Mouse (Mus musculus): ENCODE measurements around the gene Stk40.

Gene Stk40

GRCm38 (mm10) chr4:126097711-126098253 is 6.0 kb upstream of the Stk40 start:
- in situ Hi-C loops (cut with MboI) = no loop called here

DNA sequence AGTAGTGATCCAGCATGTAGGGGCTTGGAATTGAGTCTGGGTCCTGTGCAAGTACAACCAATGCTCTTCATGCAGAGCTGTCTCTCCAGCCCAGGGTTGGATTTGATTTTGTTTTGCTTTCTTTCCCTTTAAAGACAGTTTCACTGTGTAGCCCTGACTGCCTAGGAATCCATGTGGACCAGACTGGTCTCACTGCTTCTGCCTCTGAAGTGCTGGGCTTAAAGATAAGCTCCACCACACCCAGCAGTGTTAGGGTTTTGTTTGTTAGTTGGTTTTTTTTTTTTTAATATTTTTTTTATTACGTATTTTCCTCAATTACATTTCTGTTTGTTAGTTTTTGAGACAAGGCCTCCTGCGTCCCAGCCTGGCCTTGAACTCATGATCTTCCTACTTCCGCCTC is 4.4 kb upstream of the Stk40 start:
- in situ Hi-C loops (cut with MboI) = no loop called here

DNA sequence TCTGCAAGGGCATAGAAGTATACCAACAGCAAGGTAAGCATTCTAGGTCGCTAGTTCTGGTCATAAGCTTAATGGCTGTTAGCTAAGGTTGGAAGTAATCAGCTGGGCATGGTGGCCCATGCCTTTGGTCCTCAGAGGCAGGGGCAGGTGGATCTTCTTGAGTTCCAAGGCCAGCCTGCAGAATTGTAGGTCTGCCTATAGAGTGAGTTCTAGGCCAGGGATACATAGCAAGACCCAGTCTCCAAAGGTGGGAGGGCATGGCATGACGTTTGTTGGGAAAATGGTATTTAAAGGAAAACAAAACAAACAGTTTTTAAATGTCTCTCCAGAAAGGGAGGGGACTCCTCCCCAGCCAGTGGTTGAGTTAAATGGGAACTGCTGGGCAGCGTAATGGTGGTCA is 3.0 kb upstream of the Stk40 start:
- in situ Hi-C loops (cut with MboI) = no loop called here

DNA sequence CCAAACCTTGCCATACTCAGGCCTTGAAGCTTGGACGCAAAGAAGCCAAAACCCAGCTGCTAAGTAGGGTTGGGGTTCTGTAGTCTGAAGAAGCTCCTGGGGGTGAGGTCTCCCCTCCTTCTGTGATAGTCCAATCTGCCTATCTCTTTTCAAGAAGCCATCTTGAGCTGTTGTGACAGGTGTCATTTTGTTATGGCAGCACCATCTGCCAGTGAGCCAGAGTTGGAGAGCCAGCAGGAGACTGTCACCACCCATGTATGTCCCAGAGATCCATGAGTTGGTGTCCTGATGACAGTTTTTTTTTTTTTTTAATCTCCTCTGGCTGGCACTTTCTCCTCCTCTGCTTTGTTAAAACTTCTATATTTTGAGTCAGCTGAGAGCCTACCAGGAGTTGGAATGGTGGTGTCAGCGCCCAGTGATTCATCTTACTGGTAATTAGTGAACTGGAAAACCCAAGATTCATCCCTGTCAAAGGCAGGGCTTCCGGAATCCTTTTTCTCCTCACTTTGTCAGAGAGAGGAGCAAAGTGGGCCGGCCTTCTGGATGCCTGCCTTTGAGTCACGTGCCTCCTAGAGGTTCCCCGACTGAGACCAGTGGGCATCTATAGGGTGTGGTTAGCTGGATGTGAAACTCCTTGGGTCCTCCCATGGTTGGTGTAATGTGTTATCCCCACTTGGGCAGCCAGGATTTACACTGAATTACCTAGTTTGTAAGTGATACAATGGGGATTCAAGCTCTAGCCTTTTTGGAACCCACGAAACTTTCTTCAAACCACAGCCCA is 1.5 kb upstream of the Stk40 start:
- in situ Hi-C loops (cut with MboI) = no loop called here

DNA sequence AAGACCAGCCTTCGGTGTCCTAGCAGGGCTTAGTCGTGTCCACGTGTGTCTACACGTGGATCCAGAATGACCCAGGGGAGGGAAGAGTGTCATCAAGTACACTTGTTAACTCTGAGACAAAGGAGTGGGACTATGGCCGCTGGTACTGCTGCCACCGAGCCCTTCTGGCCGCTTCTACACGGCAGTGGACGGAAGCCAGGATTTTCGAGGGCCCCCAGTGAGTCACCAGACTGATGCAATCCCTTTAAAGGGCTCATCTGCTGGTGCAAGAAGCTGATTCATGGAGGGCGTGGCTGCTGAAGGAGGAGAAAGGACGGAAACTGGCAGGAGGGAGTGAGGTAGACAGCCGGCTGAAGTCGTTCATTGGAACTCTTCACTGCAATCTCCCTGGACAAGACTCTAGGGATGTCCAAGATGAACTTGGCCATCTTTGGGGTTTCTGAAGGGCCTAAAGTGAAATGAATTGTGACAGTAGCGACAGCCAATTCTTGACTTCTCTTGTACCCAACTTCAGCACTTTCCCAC is 638 bp upstream of the Stk40 start:
- in situ Hi-C loops (cut with MboI) = no loop called here

DNA sequence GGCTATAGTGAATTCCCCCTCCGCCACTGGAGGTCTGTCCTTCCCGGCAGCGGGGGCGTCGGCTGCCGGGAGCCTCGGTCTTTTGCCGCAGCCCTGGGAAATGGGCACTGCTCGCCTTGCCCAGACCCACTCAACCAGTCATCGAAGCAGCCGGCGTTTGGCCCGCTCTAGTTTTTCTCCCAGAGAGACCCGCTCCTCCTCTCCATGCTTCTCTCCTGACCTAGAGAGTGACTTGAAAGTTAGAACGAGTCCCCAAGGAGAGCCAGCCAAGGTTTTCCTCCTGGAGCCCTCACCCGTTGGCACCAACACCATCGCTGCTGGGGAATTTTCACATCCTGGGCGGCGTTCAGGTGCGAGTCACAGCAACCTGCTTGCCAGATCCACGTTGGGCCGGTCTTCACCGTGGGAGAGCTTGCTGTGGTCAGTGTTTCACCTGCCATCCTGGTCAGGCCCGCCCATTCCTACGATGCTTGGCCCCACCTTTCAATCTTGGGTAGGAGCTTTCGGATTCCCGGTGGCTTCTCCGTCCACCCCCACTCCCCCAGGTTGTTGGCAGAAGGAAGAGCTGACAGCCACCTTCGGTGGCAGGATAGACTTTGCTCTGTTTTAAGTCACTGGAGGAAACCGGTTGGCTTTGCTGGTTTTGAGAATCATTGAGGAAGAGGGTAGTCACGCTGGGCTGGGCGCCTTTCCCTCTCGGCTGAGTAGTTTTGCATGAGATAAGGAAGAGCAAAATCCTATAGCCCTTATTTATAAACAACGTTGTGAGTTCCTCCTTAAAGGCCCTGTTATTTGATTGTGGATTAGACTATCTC is 711 bp downstream of the Stk40 start:
- in situ Hi-C loops (cut with MboI) = no loop called here

DNA sequence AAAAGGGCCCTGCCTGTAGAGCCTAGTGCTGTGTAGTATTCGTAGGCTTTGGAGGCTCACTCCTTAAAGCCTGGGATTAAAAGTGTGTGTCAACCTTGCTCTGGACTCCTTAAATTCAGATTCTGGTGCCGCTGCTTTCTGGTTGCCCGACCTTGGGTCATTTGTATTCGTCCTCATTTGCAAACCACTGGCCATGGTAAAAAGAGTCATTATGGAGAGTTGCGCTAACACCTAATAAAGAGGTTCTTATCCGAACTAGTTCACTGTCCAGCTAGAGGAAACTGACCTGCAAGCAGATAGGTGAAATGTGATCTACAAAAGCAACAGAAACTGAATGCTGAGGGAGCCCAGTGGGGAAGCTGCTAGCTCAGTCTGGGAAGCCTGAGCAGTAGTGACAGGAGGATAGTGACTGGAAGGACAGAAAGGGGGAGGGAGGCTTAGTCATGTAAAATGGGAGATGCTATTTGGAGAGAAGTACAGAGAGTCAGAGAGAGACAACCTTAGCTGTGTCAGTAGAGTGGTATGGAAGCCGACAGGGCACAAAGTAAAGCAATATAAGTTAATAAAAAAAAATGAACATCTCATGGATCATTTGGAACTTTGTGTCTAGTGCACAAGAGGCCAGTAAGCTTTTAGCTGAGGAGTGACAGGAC is 1.5 kb downstream of the Stk40 start:
- in situ Hi-C loops (cut with MboI) = no loop called here

- in situ Hi-C loops (cut with MboI) = no loop called here
Measured at GRCm38 (mm10) chr4:126108061-126108740, 4.4 kb downstream of the Stk40 start.

DNA sequence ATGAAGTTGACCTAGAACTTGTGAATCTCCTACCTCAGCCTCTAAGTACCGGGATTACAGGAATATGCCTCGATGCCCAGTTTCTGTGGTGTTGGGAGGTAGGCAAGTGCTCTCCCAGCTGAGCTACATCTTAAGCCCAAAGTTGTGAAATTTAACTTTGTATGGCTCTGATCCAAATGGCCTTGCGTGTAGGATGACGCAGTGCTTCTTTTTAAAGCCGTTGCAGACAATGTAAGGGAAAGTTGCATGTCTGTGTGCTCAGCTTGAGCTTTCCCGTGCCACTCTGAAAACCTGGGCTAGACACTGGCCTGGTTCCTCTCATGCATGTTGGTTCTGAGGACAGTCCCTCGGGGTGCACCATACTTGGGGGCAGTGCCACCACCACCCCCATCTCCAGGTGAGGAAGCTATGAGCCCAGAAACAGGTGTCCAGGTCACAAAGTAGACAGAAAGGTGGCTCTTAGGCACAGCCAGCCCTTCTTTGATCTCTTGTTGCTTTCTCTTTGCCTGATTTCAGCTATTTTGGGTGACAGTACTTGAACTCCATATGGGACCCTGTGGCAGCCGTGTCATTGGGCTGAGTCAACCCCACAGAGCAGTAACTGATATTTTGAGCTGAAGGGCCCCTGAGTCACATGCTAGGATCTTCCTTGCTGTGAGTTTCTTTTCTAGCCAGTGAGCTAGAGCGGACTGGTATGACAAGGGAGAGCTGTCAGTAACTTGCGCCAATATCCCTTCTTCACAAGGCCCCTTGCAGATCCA is 6.0 kb downstream of the Stk40 start:
- in situ Hi-C loops (cut with MboI) = no loop called here

- in situ Hi-C loops (cut with MboI) = no loop called here
Measured at GRCm38 (mm10) chr4:126110374-126111152, 6.8 kb downstream of the Stk40 start.

- in situ Hi-C loops (cut with MboI) = no loop called here
Measured at GRCm38 (mm10) chr4:126111153-126111549, 7.4 kb downstream of the Stk40 start.

GRCm38 (mm10) chr4:126113243-126113642 is 9.5 kb downstream of the Stk40 start:
- in situ Hi-C loops (cut with MboI) = no loop called here

- in situ Hi-C loops (cut with MboI) = no loop called here
Measured at GRCm38 (mm10) chr4:126113943-126114342, 10.2 kb downstream of the Stk40 start.

GRCm38 (mm10) chr4:126115411-126115810 is 11.7 kb downstream of the Stk40 start:
- in situ Hi-C loops (cut with MboI) = no loop called here

GRCm38 (mm10) chr4:126115871-126116521 is 12.2 kb downstream of the Stk40 start:
- in situ Hi-C loops (cut with MboI) = no loop called here

DNA sequence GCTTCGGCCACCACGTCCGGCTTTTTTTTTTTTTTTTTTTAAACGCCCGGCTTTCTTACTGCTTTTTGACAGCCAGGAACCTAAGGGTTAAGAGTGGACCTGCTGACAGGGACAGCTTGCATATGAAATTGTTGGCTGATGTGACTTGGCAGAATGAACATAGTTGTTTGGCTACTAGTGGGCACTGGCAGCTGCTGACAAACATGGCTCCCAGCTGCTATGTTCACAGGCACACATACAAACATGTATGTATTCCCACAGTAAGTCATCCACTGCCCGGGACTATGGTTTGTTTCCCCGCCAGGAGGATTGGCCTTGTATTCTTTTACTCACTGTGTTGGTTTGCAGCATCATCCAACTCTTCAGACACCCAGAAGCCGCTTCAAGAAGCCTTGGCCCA is 13.4 kb downstream of the Stk40 start:
- in situ Hi-C loops (cut with MboI) = no loop called here

DNA sequence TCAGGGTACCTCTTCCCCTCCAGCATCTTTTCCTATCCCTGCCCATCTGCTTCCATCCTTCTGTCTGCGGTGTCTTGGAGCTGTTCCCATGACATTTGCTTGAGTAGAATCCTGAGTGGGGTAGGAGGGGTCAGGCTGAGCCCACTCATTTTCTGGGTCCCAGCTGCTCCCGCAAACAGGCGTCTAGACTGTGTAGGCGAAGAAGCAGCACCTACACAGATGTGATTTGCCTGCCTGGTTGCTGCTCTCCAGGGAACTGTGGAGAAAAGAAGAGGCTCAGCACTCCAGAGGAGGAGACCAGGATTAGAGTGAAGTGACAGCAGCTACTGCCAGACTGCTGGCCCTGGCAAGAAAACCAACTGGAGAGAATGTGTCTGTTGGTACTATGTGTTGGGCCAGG is 14.9 kb downstream of the Stk40 start:
- in situ Hi-C loops (cut with MboI) = no loop called here

GRCm38 (mm10) chr4:126119051-126119450 is 15.3 kb downstream of the Stk40 start:
- in situ Hi-C loops (cut with MboI) = no loop called here

GRCm38 (mm10) chr4:126120052-126120451 is 16.3 kb downstream of the Stk40 start:
- in situ Hi-C loops (cut with MboI) = no loop called here

- in situ Hi-C loops (cut with MboI) = no loop called here
Measured at GRCm38 (mm10) chr4:126120506-126120905, 16.7 kb downstream of the Stk40 start.
